Mouse (Mus musculus): ENCODE data around the gene Mrpl22. TPM values are rescaled to one million over a fixed set of nuclear protein-coding genes. Genes with fewer than 3 reads are reported as not detected.
A peak's percentile ranks its signal among the peaks of the same experiment; 100 is the strongest.
"Not testable (repeated sequence)": the region's sequence is repeated elsewhere in the genome, so short reads cannot be mapped to it uniquely, and the experiment has no call there.

Mrpl22 gene
- polyA plus RNA-seq, 1 experiment from 2014 or later, result 146 TPM

DNA sequence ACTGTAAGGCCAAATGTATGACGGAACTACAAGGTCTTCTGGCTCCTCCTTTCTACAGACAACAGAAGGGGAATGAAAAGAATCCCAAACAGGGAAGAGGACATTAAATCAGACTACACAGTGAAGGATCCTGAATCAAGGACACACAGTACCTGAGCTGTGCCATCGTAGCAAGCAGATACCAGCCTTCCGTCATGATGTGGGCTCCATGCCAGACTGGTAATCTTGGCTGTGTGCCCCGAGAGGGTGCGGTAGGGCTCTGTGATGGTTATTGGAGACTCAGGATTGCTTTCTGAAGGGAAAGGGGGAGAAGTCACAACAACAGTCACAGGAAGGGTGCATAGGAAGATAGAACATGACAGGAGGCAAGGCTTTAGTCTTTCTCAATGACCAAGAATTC is 25.2 kb upstream of the Mrpl22 start:
- Histone ChIP-seq H3K27ac (no peak overlapping the region), H3K4me1 (no peaks in the 10 kb centered on the region), H3K27me3 (ENCODE audit: poor library complexity, severe bottlenecking) (no peaks in the 10 kb centered on the region), H3K36me3 (replicated peaks) (peaks cover 97% of the 10 kb centered on the region), H3K9me3 (no peaks in the 10 kb centered on the region; the same call in 1 of the 2 replicates), H3K4me3 (no peak overlapping the region)
- DNase-seq (ENCODE audit: extremely low spot score, low spot score), result no peak
- 98% methylated on average over 5 of the region's 5 CpGs for WGBS

DNA sequence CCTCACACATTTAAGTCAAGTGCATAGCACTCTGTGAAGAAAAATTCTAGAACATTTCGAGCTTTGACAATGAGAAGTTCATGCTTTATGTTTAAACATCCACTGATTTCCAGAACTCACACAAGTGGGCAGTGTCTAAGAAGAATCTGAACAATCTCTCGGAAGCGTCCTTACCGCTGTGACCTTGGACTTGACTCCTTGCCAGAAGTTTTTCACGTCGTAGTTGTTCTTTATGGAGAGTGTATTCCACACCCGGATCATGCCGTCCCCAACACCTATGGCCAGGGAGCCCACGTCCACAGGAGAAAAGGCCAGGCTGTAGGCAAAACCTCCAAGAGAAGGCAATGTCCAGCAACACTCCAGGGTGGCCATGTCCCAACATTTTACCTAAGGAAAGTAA is 16.0 kb upstream of the Mrpl22 start:
- no peak overlapping the region for H3K27ac ChIP-seq
- no peaks in the 10 kb centered on the region for H3K4me1 ChIP-seq
- no peaks in the 10 kb centered on the region for H3K27me3 ChIP-seq (ENCODE audit: poor library complexity, severe bottlenecking)
- 93% methylated on average over 9 of the region's 9 CpGs for WGBS
- H3K9me3 ChIP-seq, result no peaks in the 10 kb centered on the region
- DNase-seq (ENCODE audit: extremely low spot score, low spot score), result no peak
- H3K36me3 ChIP-seq (replicated peaks), result peaks cover 99% of the 10 kb centered on the region
- H3K4me3 ChIP-seq, result no peak overlapping the region

DNA sequence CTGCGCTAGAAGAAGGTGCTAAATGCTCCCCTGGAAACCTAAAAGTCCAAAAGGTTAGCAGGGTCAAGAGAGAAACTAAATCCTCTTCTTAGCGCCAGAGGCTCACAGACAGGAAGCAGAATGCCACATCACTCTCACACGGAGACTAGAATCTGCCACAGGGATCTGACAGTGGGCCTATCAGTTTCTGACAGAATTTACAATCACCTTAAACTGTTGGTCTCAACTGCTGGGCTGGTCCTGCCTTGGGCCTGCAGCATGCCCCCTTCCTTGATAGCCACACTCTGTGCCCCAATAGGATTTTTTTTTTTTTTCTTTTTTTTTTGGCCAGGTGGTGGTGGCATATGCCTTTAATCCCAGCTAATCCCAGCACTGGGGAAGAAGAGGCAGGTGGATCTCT is 14.6 kb upstream of the Mrpl22 start:
- 84% methylated on average over 3 of the region's 3 CpGs for WGBS

GRCm38 (mm10) chr11:58165072-58165471 is 6.4 kb upstream of the Mrpl22 start:
- peaks cover 67% of the 10 kb centered on the region for H3K36me3 ChIP-seq (replicated peaks)
- H3K27ac ChIP-seq, result no peak overlapping the region
- 95% methylated on average over 2 of the region's 2 CpGs for WGBS
- no peaks in the 10 kb centered on the region for H3K27me3 ChIP-seq (ENCODE audit: poor library complexity, severe bottlenecking)
- no peak overlapping the region for H3K4me3 ChIP-seq
- H3K9me3 ChIP-seq, result peaks cover 9% of the 10 kb centered on the region; the same call in 1 of the 2 replicates
- H3K4me1 ChIP-seq, result peaks cover 12% of the 10 kb centered on the region
- no peak for DNase-seq (ENCODE audit: extremely low spot score, low spot score)

More for the DNA sequence above, 14.6 kb upstream of the Mrpl22 start:
- no peaks in the 10 kb centered on the region for H3K4me1 ChIP-seq
- H3K36me3 ChIP-seq (replicated peaks), result peaks cover 99% of the 10 kb centered on the region
- no peak overlapping the region for H3K27ac ChIP-seq
- no peak overlapping the region for H3K4me3 ChIP-seq
- H3K9me3 ChIP-seq, result no peaks in the 10 kb centered on the region
- DNase-seq (ENCODE audit: extremely low spot score, low spot score), result no peak
- H3K27me3 ChIP-seq (ENCODE audit: poor library complexity, severe bottlenecking), result no peaks in the 10 kb centered on the region

DNA sequence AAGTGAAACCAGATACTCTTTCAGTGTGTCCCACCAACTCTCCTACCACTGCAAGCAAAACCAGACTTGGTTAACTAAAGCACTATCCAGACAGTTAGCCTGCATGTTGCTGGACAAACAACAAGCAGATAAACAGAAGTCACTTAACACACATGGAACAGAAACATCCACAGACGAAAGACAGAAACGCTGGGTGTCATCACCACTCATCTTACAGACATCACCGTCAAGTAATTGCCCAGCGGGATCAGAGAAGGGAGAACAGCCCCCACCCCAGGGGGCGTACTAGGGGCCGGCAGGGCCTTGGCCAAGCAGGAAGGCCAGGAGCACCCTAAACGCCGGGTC is 3.7 kb upstream of the Mrpl22 start:
- peak overlapping the region; percentile 90 for H3K27ac ChIP-seq
- 0% methylated on average over 8 of the region's 8 CpGs for WGBS
- peaks cover 26% of the 10 kb centered on the region for H3K4me1 ChIP-seq
- DNase-seq (ENCODE audit: extremely low spot score, low spot score), result no peak
- peaks cover 41% of the 10 kb centered on the region for H3K36me3 ChIP-seq (replicated peaks)
- peaks cover 9% of the 10 kb centered on the region; the same call in 1 of the 2 replicates for H3K9me3 ChIP-seq
- peak overlapping the region; percentile 83 for H3K4me3 ChIP-seq
- H3K27me3 ChIP-seq (ENCODE audit: poor library complexity, severe bottlenecking), result no peaks in the 10 kb centered on the region

GRCm38 (mm10) chr11:58168167-58168915 is 3.1 kb upstream of the Mrpl22 start, which contains the start of gene Gemin5:
Gene Gemin5, minus strand, starts transcription at chr11:58168539.
- Histone ChIP-seq H3K36me3 (replicated peaks) (peaks cover 41% of the 10 kb centered on the region), H3K9me3 (peaks cover 9% of the 10 kb centered on the region; the same call in 1 of the 2 replicates), H3K4me1 (peaks cover 26% of the 10 kb centered on the region), H3K4me3 (peak within 1 kb of the TSS; percentile 83), H3K27me3 (ENCODE audit: poor library complexity, severe bottlenecking) (no peaks in the 10 kb centered on the region), H3K27ac (peak within 1 kb of the TSS; percentile 90)
- 1% methylated on average over 71 of the region's 71 CpGs for WGBS
- peak; percentile 82 for DNase-seq (ENCODE audit: extremely low spot score, low spot score)

- Histone ChIP-seq H3K27ac (no peak overlapping the region), H3K27me3 (ENCODE audit: poor library complexity, severe bottlenecking) (no peaks in the 10 kb centered on the region), H3K36me3 (replicated peaks) (peaks cover 41% of the 10 kb centered on the region), H3K4me1 (peaks cover 26% of the 10 kb centered on the region), H3K9me3 (peaks cover 9% of the 10 kb centered on the region; the same call in 1 of the 2 replicates), H3K4me3 (no peak overlapping the region)
- no peak for DNase-seq (ENCODE audit: extremely low spot score, low spot score)
- WGBS, result 83% methylated on average over 4 of the region's 4 CpGs
These were observed 1.8 kb upstream of the Mrpl22 start for GRCm38 (mm10) chr11:58169666-58170065.

DNA sequence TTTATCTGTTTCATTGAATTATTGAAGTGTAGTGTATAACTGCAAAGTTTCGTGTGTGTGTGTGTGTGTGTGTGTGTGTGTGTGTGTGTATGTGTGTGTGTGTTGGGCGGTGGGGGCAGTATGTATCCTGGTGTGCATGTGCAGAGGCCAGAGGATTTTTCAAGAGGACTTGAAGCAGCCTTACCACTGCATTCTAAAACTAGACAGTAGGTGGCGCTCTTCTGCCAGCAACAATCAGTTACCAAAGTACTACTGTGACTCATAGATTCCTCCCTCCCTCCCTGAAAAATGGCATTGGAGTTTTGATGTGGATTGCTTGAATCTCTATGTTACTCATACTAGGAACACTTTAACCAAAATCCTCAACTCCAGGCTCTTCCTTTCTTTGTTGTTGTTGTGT is 8.1 kb downstream of the Mrpl22 start:
- Histone ChIP-seq H3K4me1 (no peaks in the 10 kb centered on the region), H3K36me3 (replicated peaks) (peaks cover 67% of the 10 kb centered on the region), H3K27me3 (ENCODE audit: poor library complexity, severe bottlenecking) (no peaks in the 10 kb centered on the region), H3K9me3 (no peaks in the 10 kb centered on the region), H3K4me3 (no peak overlapping the region), H3K27ac (no peak overlapping the region)
- DNase-seq (ENCODE audit: extremely low spot score, low spot score), result peak; percentile 67
- 19% methylated on average over 3 of the region's 3 CpGs for WGBS

DNA sequence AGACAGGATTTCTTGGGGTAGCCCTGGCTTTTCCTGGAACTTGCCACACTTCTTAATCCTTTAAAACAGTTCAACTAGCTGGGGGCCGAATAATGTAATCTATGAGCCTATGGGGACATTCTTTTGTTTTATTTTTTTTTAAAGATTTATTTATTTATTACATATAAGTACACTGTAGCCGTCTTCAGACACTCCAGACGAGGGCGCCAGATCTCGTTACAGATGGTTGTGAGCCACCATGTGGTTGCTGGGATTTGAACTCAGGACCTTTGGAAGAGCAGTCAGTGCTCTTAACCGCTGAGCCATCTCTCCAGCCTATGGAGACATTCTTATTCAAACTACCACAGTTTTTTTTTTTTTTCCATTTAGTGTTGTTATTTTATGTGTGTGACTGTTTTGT is 8.5 kb downstream of the Mrpl22 start:
- not testable (repeated sequence) for H3K4me3 ChIP-seq; H3K9me3 ChIP-seq; H3K27ac ChIP-seq; DNase-seq (ENCODE audit: extremely low spot score, low spot score); H3K4me1 ChIP-seq; H3K27me3 ChIP-seq (ENCODE audit: poor library complexity, severe bottlenecking)
- 95% methylated on average over 6 of the region's 6 CpGs for WGBS
- H3K36me3 ChIP-seq (replicated peaks), result peaks cover 63% of the 10 kb centered on the region

DNA sequence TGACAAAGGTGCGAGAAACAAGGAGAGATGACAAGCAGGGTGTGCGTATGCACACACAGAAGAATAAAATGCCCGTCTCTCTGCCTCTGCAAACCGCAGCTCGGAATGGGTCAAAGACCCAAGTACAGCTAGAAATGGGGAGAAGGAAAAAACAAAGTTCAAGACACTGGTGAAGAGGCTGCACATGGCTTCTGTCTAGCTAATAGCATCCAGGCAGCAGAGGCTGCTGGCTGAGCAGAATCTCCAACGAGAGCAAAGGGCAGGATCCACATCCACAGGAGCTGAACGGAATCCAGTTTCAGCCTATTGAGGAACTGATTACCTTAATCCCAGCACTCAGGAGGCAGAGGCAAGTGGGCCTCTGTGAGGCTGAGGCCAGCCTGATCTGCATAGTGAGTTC is 9.3 kb downstream of the Mrpl22 start:
- no peak for DNase-seq (ENCODE audit: extremely low spot score, low spot score)
- Histone ChIP-seq H3K27ac (no peak overlapping the region), H3K36me3 (replicated peaks) (peaks cover 55% of the 10 kb centered on the region), H3K4me1 (no peaks in the 10 kb centered on the region), H3K9me3 (no peaks in the 10 kb centered on the region), H3K4me3 (no peak overlapping the region), H3K27me3 (ENCODE audit: poor library complexity, severe bottlenecking) (no peaks in the 10 kb centered on the region)
- 89% methylated on average over 7 of the region's 7 CpGs for WGBS

- Histone ChIP-seq H3K4me3 (no peak overlapping the region), H3K27me3 (ENCODE audit: poor library complexity, severe bottlenecking) (no peaks in the 10 kb centered on the region), H3K9me3 (no peaks in the 10 kb centered on the region), H3K4me1 (no peaks in the 10 kb centered on the region), H3K36me3 (replicated peaks) (peaks cover 27% of the 10 kb centered on the region), H3K27ac (no peak overlapping the region)
- no peak for DNase-seq (ENCODE audit: extremely low spot score, low spot score)
- WGBS, result 98% methylated on average over 3 of the region's 3 CpGs
These were observed 12.1 kb downstream of the Mrpl22 start for GRCm38 (mm10) chr11:58183579-58183978.

GRCm38 (mm10) chr11:58189675-58190074 is 18.2 kb downstream of the Mrpl22 start:
- Histone ChIP-seq H3K27ac (no peak overlapping the region), H3K9me3 (no peaks in the 10 kb centered on the region), H3K27me3 (ENCODE audit: poor library complexity, severe bottlenecking) (no peaks in the 10 kb centered on the region), H3K36me3 (replicated peaks) (no peaks in the 10 kb centered on the region), H3K4me1 (peaks cover 10% of the 10 kb centered on the region), H3K4me3 (no peak overlapping the region)
- DNase-seq (ENCODE audit: extremely low spot score, low spot score), result no peak
- WGBS, result 96% methylated on average over 6 of the region's 6 CpGs

- Histone ChIP-seq H3K4me3 (no peak overlapping the region), H3K36me3 (replicated peaks) (no peaks in the 10 kb centered on the region), H3K27me3 (ENCODE audit: poor library complexity, severe bottlenecking) (no peaks in the 10 kb centered on the region), H3K27ac (no peak overlapping the region), H3K4me1 (peaks cover 10% of the 10 kb centered on the region), H3K9me3 (no peaks in the 10 kb centered on the region)
- no peak for DNase-seq (ENCODE audit: extremely low spot score, low spot score)
- WGBS, result 84% methylated on average over 3 of the region's 3 CpGs
These were observed 21.9 kb downstream of the Mrpl22 start for GRCm38 (mm10) chr11:58193326-58193725.
